Mouse (Mus musculus) lung, adult 18-20 months (tissue): Measurements from ENCODE around the gene Slc30a4.

Experiments
- DNase-seq, 2 experiments: peaks; one replicate each; pipeline ENCODE4 v3.0.0; 2022; ENCODE audit warnings: mixed read lengths in 2 of 2

The Slc30a4 gene

GRCm38 (mm10) chr2:122702181-122703036, at the start of gene Slc30a4:
Gene Slc30a4 (minus strand): TSS chr2:122702663.
- DNase-seq = peak; percentile 69 to 78

GRCm38 (mm10) chr2:122746461-122746860, 44.0 kb upstream of the Slc30a4 start:
- no peak for DNase-seq

GRCm38 (mm10) chr2:122739023-122739422, 36.6 kb upstream of the Slc30a4 start:
- DNase-seq = no peak

GRCm38 (mm10) chr2:122737894-122738830, 35.7 kb upstream of the Slc30a4 start, which contains the start of gene Bloc1s6:
Gene Bloc1s6 (plus strand): TSS chr2:122738503.
- DNase-seq = peak; percentile 91

- no peak for DNase-seq
Measured at GRCm38 (mm10) chr2:122731456-122731855, 29.0 kb upstream of the Slc30a4 start.

- DNase-seq = peak; percentile 15 to 24
Measured at GRCm38 (mm10) chr2:122725604-122726003, 23.1 kb upstream of the Slc30a4 start.

- DNase-seq = no peak
Measured at GRCm38 (mm10) chr2:122720564-122720963, 18.1 kb upstream of the Slc30a4 start.

GRCm38 (mm10) chr2:122719232-122719631, 16.8 kb upstream of the Slc30a4 start:
- DNase-seq = no peak

GRCm38 (mm10) chr2:122716301-122716842, 13.9 kb upstream of the Slc30a4 start:
- DNase-seq = no peak

GRCm38 (mm10) chr2:122715148-122715692, 12.8 kb upstream of the Slc30a4 start:
- DNase-seq = no peak

- no peak for DNase-seq
Measured at GRCm38 (mm10) chr2:122712848-122713247, 10.4 kb upstream of the Slc30a4 start.

GRCm38 (mm10) chr2:122711911-122712310, 9.4 kb upstream of the Slc30a4 start:
- DNase-seq = no peak

GRCm38 (mm10) chr2:122709156-122709555, 6.7 kb upstream of the Slc30a4 start:
- DNase-seq = no peak

- DNase-seq = peak in 1 of 2 experiments; percentile 5
Measured at GRCm38 (mm10) chr2:122708080-122708479, 5.6 kb upstream of the Slc30a4 start.

- no peak for DNase-seq
Measured at GRCm38 (mm10) chr2:122704572-122704971, 2.1 kb upstream of the Slc30a4 start.

- DNase-seq = peak in 1 of 2 experiments; percentile 24
Measured at GRCm38 (mm10) chr2:122701871-122702180, 637 bp downstream of the Slc30a4 start.

GRCm38 (mm10) chr2:122701012-122701411, 1.5 kb downstream of the Slc30a4 start:
- no peak for DNase-seq

- no peak for DNase-seq
Measured at GRCm38 (mm10) chr2:122697526-122697925, 4.9 kb downstream of the Slc30a4 start.

- DNase-seq = peak; percentile 54 to 63
Measured at GRCm38 (mm10) chr2:122686665-122687064, 15.8 kb downstream of the Slc30a4 start.

- no peak for DNase-seq
Measured at GRCm38 (mm10) chr2:122683641-122684040, 18.8 kb downstream of the Slc30a4 start.

- DNase-seq = no peak
Measured at GRCm38 (mm10) chr2:122682520-122682919, 19.9 kb downstream of the Slc30a4 start.

GRCm38 (mm10) chr2:122681379-122682137, 20.9 kb downstream of the Slc30a4 start:
- DNase-seq = no peak
